Mouse (Mus musculus) Patski (cell line): ENCODE measurements around the gene Lhpp. TPM values are rescaled to one million over a fixed set of nuclear protein-coding genes. Genes with fewer than 3 reads are reported as not detected.
"Not testable (repeated sequence)": the region's sequence is repeated elsewhere in the genome, so short reads cannot be mapped to it uniquely, and the experiment has no call there.

Experiments
- ATAC-seq: fragments of 100-300 bp; one replicate; pipeline ENCODE4 v1.8.0; 2021
- CTCF ChIA-PET: fragments of 350-600 bp; sonication (Branson Sonifier 250); formaldehyde crosslinking; loops from one replicate; lab custom pipeline; 2022; ENCODE audit warnings: inconsistent platforms; lab: Charles Lee
- POLR2A ChIA-PET: fragments of 350-600 bp; sonication (Branson Sonifier 250); formaldehyde crosslinking; loops from one replicate; lab custom pipeline; 2022; ENCODE audit warnings: antibody characterized with exemption, inconsistent platforms; lab: Charles Lee
- DNase-seq: peaks from one replicate; pipeline ENCODE4 v3.0.0-alpha.2; 2011; ENCODE audit warnings: low read depth, low spot score
- H3K27me3 ChIP-seq: fragments of 371-371 bp; one replicate; pipeline ENCODE4 v1.5.1; 2021
- CTCF ChIP-seq: fragments of 100-300 bp; IDR thresholded peaks from one replicate; pipeline ENCODE4 v1.5.1; 2021
- in situ Hi-C: fragments of 300-500 bp; cut with MboI; formaldehyde crosslinking; loops from 3 replicates; pipeline ENCODE4 v1.11.1; 2018; ENCODE audit warnings: low pct_unique_long_range_greater_than_20kb, mixed read lengths
- polyA plus RNA-seq: library from polyadenylated mRNA; unstranded; gene quantifications from one replicate; pipeline ENCODE4 v1.2.3, GENCODE M21; 2021

The Lhpp gene
- polyA plus RNA-seq, 1 experiment from 2014 or later, result 23.6 TPM

DNA sequence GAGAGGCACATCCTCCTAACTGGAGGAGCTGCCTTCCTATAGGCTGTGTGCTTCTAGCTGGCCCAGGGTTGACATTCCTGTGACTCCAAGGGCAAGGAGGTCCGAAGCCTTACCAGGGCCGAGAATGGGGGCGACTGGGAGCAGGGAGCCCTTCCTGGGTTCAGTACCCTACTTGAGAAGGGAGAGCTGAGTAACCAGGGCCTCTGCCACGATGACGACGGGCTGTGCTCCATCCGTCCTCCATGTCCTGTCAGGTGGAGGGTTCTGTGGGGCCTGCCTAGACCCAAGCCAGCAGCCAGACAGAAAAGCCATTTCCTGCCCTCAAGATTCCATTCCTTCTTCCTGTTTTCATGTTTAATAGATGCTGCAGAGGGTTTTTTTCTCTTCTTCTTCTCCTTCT is 49.2 kb downstream of the Lhpp start:
- no peak for TF ChIP-seq CTCF
- CTCF ChIA-PET, result interaction anchor here (1.3 to 4.4 kb wide), 3 partner anchors 151 to 239 kb away, joined by 4 to 68 read pairs (median 6); no protein-coding TSS in a partner anchor
- in situ Hi-C loops, result loop anchor here (5.0 kb wide), 1 partner anchor 148 kb away; no protein-coding TSS in a partner anchor
- POLR2A ChIA-PET, result no interaction called here
- no peaks in the 10 kb centered on the region for H3K27me3 ChIP-seq
- no peak for ATAC-seq
- no peak for DNase-seq

DNA sequence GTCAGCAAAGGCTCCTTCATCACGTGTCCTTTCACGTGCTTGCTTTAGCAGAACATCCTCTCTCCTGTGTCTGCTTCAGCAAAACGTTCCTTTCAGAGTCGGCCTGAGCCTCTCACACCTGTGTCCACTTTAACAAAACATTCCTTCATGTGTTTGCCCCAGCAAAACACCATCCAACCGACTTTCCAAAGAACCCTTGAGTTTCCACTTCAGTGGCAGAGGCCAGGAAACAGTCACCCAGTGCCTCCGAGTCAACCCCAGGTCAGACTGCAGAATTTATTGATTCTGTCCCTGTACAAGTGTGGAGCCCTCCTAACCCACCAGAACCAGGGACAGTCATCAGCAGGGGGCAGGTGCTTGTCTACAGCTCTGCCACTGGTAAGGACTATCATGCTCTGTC is 52.4 kb downstream of the Lhpp start:
- ATAC-seq, in situ Hi-C loops, H3K27me3 ChIP-seq, CTCF ChIA-PET, DNase-seq: not testable (repeated sequence)
- POLR2A ChIA-PET, result interaction anchor here (0.5 kb wide), 1 partner anchor 120 kb away, joined by 3 read pairs; no protein-coding TSS in a partner anchor

DNA sequence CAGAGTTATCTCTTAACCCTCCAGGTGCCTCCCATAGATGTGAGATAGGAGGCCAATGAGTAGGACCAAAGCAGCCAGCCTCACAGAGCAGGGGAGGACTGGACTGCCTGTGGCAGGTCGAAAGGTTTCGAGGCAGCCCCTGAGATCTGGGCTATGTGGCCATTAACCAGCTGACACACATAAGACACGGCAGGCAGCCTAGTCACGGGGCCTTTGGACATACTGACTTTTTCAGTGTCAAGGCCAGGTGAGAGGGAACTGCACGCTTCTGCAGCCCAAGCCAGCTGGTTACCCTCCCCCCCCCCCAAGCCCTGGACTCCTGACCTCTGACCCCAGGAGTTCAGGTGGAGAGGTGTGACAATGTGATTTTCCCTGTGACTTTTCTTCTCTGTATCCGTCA is 54.4 kb downstream of the Lhpp start:
- in situ Hi-C loops, result no loop called here
- H3K27me3 ChIP-seq, result no peaks in the 10 kb centered on the region
- TF ChIP-seq CTCF, result no peak
- ATAC-seq (no peak), DNase-seq (no peak)
- CTCF ChIA-PET, result no interaction called here
- POLR2A ChIA-PET, result interaction anchor here (0.7 kb wide), 2 partner anchors 12 to 66 kb away, joined by 3 to 6 read pairs; no protein-coding TSS in a partner anchor

DNA sequence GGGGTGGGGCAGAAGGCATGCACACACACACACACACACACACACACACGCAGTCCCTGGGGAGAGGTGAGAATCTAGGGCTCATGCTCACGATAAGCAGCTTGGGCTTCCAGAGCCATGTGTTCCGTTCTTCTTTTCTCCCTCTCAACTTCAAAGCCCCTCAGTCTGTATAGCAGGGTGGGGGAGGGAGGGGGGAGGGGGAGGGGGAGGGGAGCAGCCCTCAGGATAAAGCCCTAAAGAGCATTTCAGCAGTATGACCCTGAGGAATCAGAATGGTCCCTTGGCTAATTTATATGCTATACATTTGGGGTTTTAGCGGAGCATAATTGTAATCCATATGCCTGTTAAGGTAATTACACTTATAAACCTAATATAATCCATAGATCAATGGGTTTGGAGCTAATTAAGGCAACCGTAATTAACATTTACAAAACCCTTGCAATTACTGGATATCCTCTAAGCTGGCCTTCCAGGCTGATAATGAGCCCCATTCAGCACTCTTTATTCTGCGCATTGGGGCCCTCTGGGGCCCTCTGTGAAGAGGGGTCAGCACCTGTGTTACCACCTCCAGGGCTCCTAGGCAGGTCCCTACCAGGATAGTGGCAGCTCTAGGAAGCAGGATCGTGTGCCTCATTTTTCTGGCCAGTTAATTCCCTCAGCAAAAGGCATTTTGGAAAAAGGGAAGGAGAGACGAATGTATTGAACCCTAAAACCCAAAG is 55.4 kb downstream of the Lhpp start:
- ChIA-PET POLR2A (interaction anchor here (0.7 kb wide), 1 partner anchor 11 kb away, joined by 6 read pairs; no protein-coding TSS in a partner anchor), CTCF (interaction anchor here (1.0 kb wide), 1 partner anchor 9 kb away, joined by 3 read pairs; no protein-coding TSS in a partner anchor)
- ATAC-seq, result no peak
- no peak for TF ChIP-seq CTCF
- no peak for DNase-seq
- no peaks in the 10 kb centered on the region for H3K27me3 ChIP-seq
- in situ Hi-C loops, result no loop called here

DNA sequence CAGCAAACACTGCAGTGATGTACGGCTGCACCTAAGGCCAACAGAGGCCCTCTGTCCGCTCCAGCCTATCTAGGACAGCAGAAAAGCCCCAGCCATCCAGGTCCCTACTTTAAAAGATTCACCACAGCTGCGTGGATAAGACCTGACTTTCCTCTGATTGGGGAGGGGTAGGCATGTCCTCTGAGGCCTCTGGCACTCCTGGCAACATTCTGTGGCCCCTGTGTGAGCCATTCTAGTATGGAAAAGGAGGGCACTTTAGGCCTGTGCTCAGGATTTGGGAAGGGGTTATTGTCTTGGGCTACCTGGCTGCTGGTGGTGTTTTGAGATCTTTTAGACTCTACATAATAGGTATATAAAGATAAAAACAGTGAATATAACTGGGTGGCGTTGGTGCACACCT is 56.1 kb downstream of the Lhpp start:
- ChIA-PET CTCF (interaction anchor here (1.0 kb wide), 1 partner anchor 10 kb away, joined by 3 read pairs; no protein-coding TSS in a partner anchor), POLR2A (interaction anchor here (0.6 kb wide), 1 partner anchor 25 kb away, joined by 4 read pairs; no protein-coding TSS in a partner anchor)
- in situ Hi-C loops, result no loop called here
- ATAC-seq, result no peak
- H3K27me3 ChIP-seq, result no peaks in the 10 kb centered on the region
- TF ChIP-seq CTCF, result no peak
- no peak for DNase-seq

DNA sequence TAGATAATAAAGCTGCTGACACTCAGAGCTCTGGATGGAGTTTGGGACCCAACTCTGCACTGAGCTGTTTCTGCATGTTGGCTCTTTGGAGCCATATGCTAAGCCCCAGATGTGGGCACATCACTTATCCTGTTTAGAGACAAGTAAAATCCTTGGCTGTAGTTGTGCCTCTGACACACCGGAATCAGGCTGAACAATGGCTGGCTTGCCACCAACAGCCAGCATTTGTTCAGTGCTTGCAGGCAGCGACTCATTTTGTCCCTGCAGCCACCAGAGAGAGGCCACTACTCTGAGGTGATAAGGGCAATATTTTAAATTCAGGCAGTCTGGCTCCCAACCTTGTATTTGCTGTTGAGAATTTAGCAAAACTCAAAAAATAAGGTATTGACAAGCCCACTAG is 58.2 kb downstream of the Lhpp start:
- no peak for TF ChIP-seq CTCF
- ATAC-seq (no peak), DNase-seq (no peak)
- in situ Hi-C loops, result no loop called here
- ChIA-PET POLR2A (no interaction called here), CTCF (no interaction called here)
- no peaks in the 10 kb centered on the region for H3K27me3 ChIP-seq

DNA sequence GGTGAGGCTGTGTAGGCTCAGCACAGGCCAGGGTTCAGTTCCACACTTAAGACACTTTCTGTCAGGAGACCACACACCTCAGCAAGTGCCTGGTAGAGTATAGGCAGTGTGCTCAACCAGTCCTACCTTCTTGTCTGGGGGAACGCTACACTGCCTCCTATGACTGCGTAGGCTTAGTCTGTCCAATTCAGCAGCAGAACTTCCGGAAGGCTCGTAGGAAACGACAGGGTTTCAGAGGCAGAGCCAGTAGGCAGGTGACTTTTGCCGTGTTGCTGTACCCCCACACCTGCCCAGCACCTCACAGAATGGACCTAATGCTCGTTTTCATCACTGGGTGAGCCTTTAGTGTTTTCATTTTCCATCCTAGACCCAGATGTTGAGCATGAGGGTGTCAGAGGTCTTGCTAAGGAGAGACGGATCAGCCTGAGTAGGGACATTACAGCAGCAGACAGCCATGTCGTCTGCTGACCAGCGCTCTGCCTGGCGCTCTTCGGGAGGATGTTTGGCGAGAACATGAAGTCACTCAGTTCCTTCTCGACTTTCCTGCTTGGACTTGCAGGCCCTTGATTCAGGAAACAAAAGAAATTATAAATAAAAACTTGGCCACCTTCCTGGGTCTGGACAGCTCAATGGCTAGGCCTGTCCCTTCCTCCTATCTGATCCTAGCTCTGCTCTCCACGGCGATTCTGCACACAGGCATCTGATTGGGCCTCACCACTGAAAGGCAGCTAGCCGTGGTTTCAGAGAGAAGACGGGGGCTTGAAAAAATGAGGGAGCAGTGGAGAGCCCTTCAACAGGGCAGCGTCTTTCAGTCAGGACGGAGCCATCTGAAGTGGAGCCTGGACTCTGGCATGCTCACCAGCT is 59.8 kb downstream of the Lhpp start:
- ChIA-PET POLR2A (interaction anchor here (0.9 kb wide), 1 partner anchor 9 kb away, joined by 3 read pairs; no protein-coding TSS in a partner anchor), CTCF (interaction anchor here (0.7 kb wide), 1 partner anchor 9 kb away, joined by 3 read pairs; no protein-coding TSS in a partner anchor)
- in situ Hi-C loops, result no loop called here
- ATAC-seq, result no peak
- no peaks in the 10 kb centered on the region for H3K27me3 ChIP-seq
- no peak for DNase-seq
- no peak for TF ChIP-seq CTCF

DNA sequence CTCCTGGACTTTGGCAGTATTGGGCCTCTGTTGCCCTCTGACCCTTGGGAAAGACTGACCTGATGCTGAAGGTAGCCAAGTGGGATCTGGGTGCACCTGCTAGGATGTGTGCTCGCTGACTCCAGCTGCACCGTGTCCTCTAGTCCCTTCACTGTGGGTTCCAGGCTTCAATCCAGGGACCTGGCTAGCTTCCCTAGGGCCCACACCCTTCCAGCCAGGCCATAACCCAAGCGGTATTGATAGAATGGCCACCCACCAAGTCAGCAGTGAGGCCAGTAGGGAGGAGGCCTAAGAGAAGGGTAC is 60.4 kb downstream of the Lhpp start:
- DNase-seq (no peak), ATAC-seq (no peak)
- no peak for TF ChIP-seq CTCF
- H3K27me3 ChIP-seq, result no peaks in the 10 kb centered on the region
- in situ Hi-C loops, result no loop called here
- ChIA-PET CTCF (interaction anchor here (0.7 kb wide), 1 partner anchor 10 kb away, joined by 3 read pairs; no protein-coding TSS in a partner anchor), POLR2A (interaction anchor here (0.9 kb wide), 1 partner anchor 9 kb away, joined by 3 read pairs; no protein-coding TSS in a partner anchor)

DNA sequence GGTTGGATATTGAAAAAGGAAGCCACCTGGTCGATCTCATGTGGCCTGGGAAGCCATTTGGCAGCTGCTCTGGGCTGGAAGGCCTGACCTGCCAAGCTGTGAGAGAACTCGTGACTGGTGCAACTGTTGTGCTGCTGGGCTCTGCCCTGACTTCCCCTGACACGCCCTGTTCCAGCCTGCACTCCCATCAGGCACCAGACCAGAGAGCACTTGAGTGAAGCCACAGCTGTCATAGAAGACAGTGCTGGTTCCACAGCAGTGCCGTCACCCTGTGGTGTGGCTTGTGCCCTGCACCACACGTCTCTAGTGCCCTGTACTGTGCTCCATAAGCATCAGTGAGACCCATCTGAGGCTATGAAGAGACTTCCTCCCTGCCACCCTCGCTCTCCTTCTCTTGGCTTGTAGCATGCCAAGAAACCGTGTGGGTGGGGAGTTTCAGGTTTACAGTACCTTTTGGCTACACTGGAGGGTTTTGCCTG is 62.1 kb downstream of the Lhpp start:
- in situ Hi-C loops, result no loop called here
- POLR2A ChIA-PET, result interaction anchor here (1.0 kb wide), 1 partner anchor 141 kb away, joined by 3 read pairs; the partner anchor contains the start of gene Fam53b
- H3K27me3 ChIP-seq, result no peaks in the 10 kb centered on the region
- no peak for DNase-seq
- CTCF ChIA-PET, result interaction anchor here (1.3 kb wide), 1 partner anchor 9 kb away, joined by 3 read pairs; no protein-coding TSS in a partner anchor
- no peak for ATAC-seq
- no peak for TF ChIP-seq CTCF
